In the genomic region with DNA sequence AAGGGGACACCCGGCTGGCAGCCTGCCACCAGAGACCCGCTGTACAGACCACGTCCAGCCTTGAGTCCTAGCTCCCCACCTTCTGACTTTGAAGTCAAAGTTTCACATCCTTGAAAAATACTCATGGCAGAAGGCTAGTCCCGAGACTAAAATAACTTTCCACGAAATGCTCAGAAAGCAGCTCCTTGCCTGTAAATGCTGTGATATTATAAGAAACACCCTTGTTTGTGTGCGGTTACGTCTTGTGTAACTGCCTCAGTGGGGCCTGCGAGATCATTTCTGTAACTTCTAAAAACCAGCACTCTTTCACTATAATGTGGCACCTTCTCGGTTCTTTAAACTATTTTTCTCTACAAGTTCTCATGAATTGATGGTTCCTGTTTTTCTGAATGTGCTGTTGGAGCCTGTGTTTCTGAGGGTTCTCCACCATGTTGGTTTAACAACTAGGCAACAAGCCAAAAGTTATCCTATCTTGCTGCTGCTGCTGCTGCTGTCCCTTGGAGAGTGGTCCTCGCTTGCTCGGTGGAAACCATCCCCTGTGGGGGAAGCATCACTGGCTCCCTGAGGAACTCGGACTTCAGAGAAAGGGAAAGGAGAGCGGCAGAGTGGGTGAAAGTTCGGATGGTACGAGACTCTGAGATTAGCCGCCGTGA, we compare ENCODE assay signal across 14 mouse cellular contexts.
"Had no signal": no experiment of that assay in that cellular context is flagged by ENCODE, and none has a peak within 500 bp of the region (broad histone marks: within the 10 kb centered on the region; RNA-seq: fewer than 3 reads in every experiment).

No protein-coding gene starts in this region.

- H3K4me3 ChIP-seq: kidney, embryonic 15.5 days; left cerebral cortex, adult 2 months; liver, embryonic 13.5 days; megakaryocyte, embryonic 14.5 days; midbrain, embryonic 15.5 days; neural tube, embryonic 13.5 days had no signal

- H3K36me3 ChIP-seq: kidney, embryonic 15.5 days; liver, embryonic 13.5 days; midbrain, embryonic 15.5 days; neural tube, embryonic 13.5 days had no signal

- H3K27me3 ChIP-seq: kidney, embryonic 15.5 days; liver, embryonic 13.5 days; megakaryocyte, embryonic 14.5 days; midbrain, embryonic 15.5 days had no signal

- H3K9ac ChIP-seq: kidney, embryonic 15.5 days; liver, embryonic 13.5 days; liver, postnatal 0 days; midbrain, embryonic 15.5 days; neural tube, embryonic 13.5 days had no signal

- DNase-seq: kidney, adult 2 months; kidney, postnatal 25 days; liver; liver, embryonic 13.5 days; liver, postnatal 0 days; lung, postnatal 36 days; right cerebral cortex, postnatal 14 days; thymus, postnatal 36 days had no signal

- H3K4me1 ChIP-seq: midbrain, embryonic 15.5 days had no signal

- H3K4me2 ChIP-seq: kidney, embryonic 15.5 days; liver, embryonic 13.5 days; midbrain, embryonic 11.5 days; midbrain, embryonic 15.5 days; neural tube, embryonic 13.5 days had no signal

- H3K9me3 ChIP-seq: kidney, embryonic 15.5 days; liver, embryonic 13.5 days; megakaryocyte, embryonic 14.5 days; midbrain, embryonic 15.5 days; neural tube, embryonic 13.5 days had no signal

- ATAC-seq: liver, postnatal 0 days; midbrain, embryonic 15.5 days had no signal

- H3K27ac ChIP-seq: kidney, embryonic 15.5 days; left cerebral cortex, adult 2 months; liver, embryonic 13.5 days; midbrain, embryonic 15.5 days; neural tube, embryonic 13.5 days had no signal
